Mouse (Mus musculus): Measurements from ENCODE around the gene Vmn1r42. TPM values are rescaled to one million over a fixed set of nuclear protein-coding genes. Genes with fewer than 3 reads are reported as not detected.

Vmn1r42 gene
- not detected in 2 replicates for polyA plus RNA-seq (2012; rRNA removed)

GRCm38 (mm10) chr6:89876313-89876712 lies at the start of gene Vmn1r42, which contains the start of gene Vmn1r43:
Vmn1r42 (minus strand) TSS chr6:89876413.
Vmn1r43 (minus strand) TSS chr6:89876413.

GRCm38 (mm10) chr6:89883360-89883759 lies 7.1 kb upstream of the Vmn1r42 start, which contains the start of gene Vmn1r44:
Vmn1r44 (plus strand) TSS chr6:89883660.

Other genes starting within 250 kb of the Vmn1r42 start
- gene Txnrd3, start 232.4 kb downstream of the Vmn1r42 start, polyA plus RNA-seq (2012; rRNA removed): 9.3 and 9.5 TPM in 2 replicates
- gene Vmn1r40, start 168.9 kb downstream of the Vmn1r42 start, polyA plus RNA-seq (2012; rRNA removed): not detected in 2 replicates
- not detected in 2 replicates for gene Vmn1r41, start 135.6 kb downstream of the Vmn1r42 start, polyA plus RNA-seq (2012; rRNA removed)
- not detected in 2 replicates for gene Vmn1r43, start within 50 bp of the Vmn1r42 start, polyA plus RNA-seq (2012; rRNA removed)
- not detected in 2 replicates for gene Vmn1r44, start 7.2 kb upstream of the Vmn1r42 start, polyA plus RNA-seq (2012; rRNA removed)
- not detected in 2 replicates for gene Vmn1r45, start 64.2 kb upstream of the Vmn1r42 start, polyA plus RNA-seq (2012; rRNA removed)
- not detected in 2 replicates for gene Vmn1r46, start 92.9 kb upstream of the Vmn1r42 start, polyA plus RNA-seq (2012; rRNA removed)
- not detected in 2 replicates for gene Vmn1r47, start 139.7 kb upstream of the Vmn1r42 start, polyA plus RNA-seq (2012; rRNA removed)
- not detected in 2 replicates for gene Vmn1r48, start 160.4 kb upstream of the Vmn1r42 start, polyA plus RNA-seq (2012; rRNA removed)
- gene Vmn1r49, start 202.1 kb upstream of the Vmn1r42 start, polyA plus RNA-seq (2012; rRNA removed): not detected in 2 replicates
- not detected in 2 replicates for gene Vmn1r50, start 225.0 kb upstream of the Vmn1r42 start, polyA plus RNA-seq (2012; rRNA removed)
- not detected in 2 replicates for gene Vmn1r51, start 246.2 kb upstream of the Vmn1r42 start, polyA plus RNA-seq (2012; rRNA removed)